Mouse (Mus musculus) heart, adult 2 months (tissue): ENCODE measurements around the gene Tmem87b.

ENCODE experiments used
- CTCF ChIP-seq: fragments of 200-600 bp; IDR thresholded peaks from 2 replicates; pipeline ENCODE4 v1.8.1; 2022; ENCODE audit warnings: antibody characterized with exemption, mild to moderate bottlenecking, moderate library complexity
- EP300 ChIP-seq: fragments of 200-500 bp; IDR thresholded peaks from 2 replicates; pipeline ENCODE4 v1.6.1; 2011; ENCODE audit warnings: low read depth, low read length, control low read depth; ENCODE audit not compliant: insufficient read depth

DNA sequence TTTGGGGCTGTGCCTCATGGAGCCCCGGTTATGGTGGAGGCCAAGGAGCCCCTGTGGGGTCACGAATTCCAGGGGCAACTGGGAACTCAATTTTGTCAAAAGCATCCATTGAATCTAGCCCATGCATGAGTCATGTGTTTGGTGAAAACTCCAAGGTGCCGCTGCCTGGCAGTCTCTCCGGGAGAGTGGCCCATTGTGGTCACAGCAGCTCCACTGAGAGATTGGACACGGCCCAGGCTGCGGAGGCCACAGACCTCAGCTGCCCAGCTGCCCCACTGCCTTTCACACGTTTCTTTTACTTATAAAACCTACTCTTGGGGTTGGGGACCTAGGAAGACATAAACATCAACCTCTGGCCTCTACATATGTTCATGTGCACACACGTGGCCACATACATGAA is 57.6 kb downstream of the Tmem87b start:
- no peak for TF ChIP-seq CTCF
- TF ChIP-seq EP300, result no peak
